Mouse (Mus musculus) thymus, adult 2 months (tissue): ENCODE data around the gene Tmbim6. TPM values are rescaled to one million over a fixed set of nuclear protein-coding genes. Genes with fewer than 3 reads are reported as not detected.
A peak's percentile ranks its signal among the peaks of the same experiment; 100 is the strongest.

ENCODE experiments used
- DNase-seq: peaks from one replicate; pipeline ENCODE4 v3.0.0; 2021
- H3K27ac ChIP-seq: fragments of 200-500 bp; 2 replicates; pipeline ENCODE4 v1.5.1; 2012; ENCODE audit warnings: low read length, control low read depth; ENCODE audit not compliant: control insufficient read depth, insufficient read depth
- H3K27me3 ChIP-seq: fragments of 200-500 bp; 2 replicates; pipeline ENCODE4 v1.6.1; 2012; ENCODE audit warnings: mild to moderate bottlenecking, low read length, moderate library complexity, mixed read lengths; ENCODE audit not compliant: control insufficient read depth, insufficient read depth
- H3K36me3 ChIP-seq: fragments of 200-500 bp; 2 replicates; pipeline ENCODE4 v1.6.1; 2012; ENCODE audit warnings: mild to moderate bottlenecking, low read length, moderate library complexity; ENCODE audit not compliant: control insufficient read depth, insufficient read depth
- H3K4me1 ChIP-seq: fragments of 200-500 bp; replicated peaks from 2 replicates; pipeline ENCODE4 v1.6.1; 2012; ENCODE audit warnings: low read length; ENCODE audit not compliant: control insufficient read depth, insufficient read depth
- H3K4me3 ChIP-seq: fragments of 200-500 bp; 2 replicates; pipeline ENCODE4 v1.5.1; 2012; ENCODE audit warnings: mild to moderate bottlenecking, low read length, control low read depth, moderate library complexity; ENCODE audit not compliant: control insufficient read depth, insufficient read depth
- CTCF ChIP-seq: fragments of 200-500 bp; IDR thresholded peaks from 2 replicates; pipeline ENCODE4 v1.5.1; 2012; ENCODE audit warnings: mild to moderate bottlenecking, control low read depth, low read length, moderate library complexity, borderline replicate concordance; ENCODE audit not compliant: control insufficient read depth, poor library complexity, insufficient read depth; ENCODE audit errors: extremely low read depth
- POLR2A ChIP-seq: fragments of 200-500 bp; IDR thresholded peaks from 2 replicates; pipeline ENCODE4 v1.6.1; 2012; ENCODE audit warnings: mild to moderate bottlenecking, low read length, control low read depth, moderate library complexity; ENCODE audit not compliant: control insufficient read depth, poor library complexity, insufficient read depth; ENCODE audit errors: extremely low read depth
- WGBS: fragments of 180-500 bp; shearing (Covaris S2); methylation state at CpG from one replicate; pipeline ENCODE4 v1.1.7; 2018; 5-methylcytosine and 5-hydroxymethylcytosine counted together
- polyA plus RNA-seq: library from polyadenylated mRNA; depleted of rRNA; stranded (reverse); fragments of >200 nt; gene quantifications from 2 replicates; pipeline ENCODE4 v1.2.3, GENCODE M21; 2012

Tmbim6 gene
- polyA plus RNA-seq, 1 experiment: 818 TPM

DNA sequence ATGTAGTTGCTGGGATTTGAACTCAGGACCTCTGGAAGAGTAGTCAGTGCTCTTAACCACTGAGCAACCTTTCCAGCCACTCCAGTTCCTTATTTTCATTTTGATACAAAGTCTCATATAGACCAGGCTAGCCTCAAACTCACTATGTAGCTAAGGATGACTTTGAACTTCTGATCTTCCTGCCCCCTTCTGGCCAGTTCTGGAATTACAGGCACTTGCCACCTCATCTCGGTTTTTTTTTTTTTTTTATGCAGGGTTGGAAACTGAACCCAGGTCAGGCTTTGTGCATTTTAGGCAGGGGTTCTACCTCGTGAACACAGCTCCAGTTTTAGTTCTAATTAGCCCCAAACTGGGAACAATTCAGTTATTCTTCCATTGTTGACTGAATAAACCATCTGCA is 23.1 kb downstream of the Tmbim6 start:
- Histone ChIP-seq H3K27ac (no peak overlapping the region), H3K36me3 (no peaks in the 10 kb centered on the region), H3K4me3 (no peak overlapping the region), H3K4me1 (peaks cover 9% of the 10 kb centered on the region), H3K27me3 (no peaks in the 10 kb centered on the region)
- DNase-seq: peak; percentile 46
- 5% methylated on average over 2 of the region's 2 CpGs for WGBS
- no peak for TF ChIP-seq CTCF

DNA sequence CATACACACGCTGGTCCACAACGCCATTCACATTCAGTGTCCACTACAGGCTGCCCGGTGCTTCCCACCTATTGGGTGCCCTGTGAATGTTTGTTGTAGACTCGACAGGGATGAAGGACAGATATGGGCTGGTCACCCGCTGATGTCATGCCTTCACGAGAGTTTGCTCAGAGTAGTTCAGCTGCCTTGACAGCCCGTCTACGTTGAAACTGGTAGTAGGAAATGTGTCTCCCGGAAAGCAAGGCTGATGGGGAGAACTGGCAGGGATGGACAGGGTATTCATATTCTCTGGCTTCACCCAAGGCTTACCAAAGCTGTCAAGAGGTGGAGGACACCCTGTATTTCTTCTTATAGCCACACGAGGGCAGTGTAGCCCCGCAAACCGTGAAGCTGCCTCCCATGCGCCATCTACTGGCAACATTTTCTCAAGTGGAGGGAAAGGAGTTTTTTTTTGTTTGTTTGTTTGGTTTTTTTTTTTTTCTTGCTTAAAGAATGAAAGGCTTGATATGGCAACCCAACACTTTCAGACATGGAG is 23.7 kb downstream of the Tmbim6 start:
- no peaks in the 10 kb centered on the region for H3K27me3 ChIP-seq
- H3K4me3 ChIP-seq: no peak overlapping the region
- peak; percentile 79 for DNase-seq
- TF ChIP-seq CTCF: peak; percentile 86; the same call in 1 of the 2 replicates
- no peak for TF ChIP-seq POLR2A
- peaks cover 10% of the 10 kb centered on the region for H3K4me1 ChIP-seq
- WGBS: 19% methylated on average over 13 of the region's 13 CpGs
- H3K27ac ChIP-seq: no peak overlapping the region
- H3K36me3 ChIP-seq: no peaks in the 10 kb centered on the region

GRCm38 (mm10) chr15:99416957-99417356 is 24.3 kb downstream of the Tmbim6 start:
- Histone ChIP-seq H3K4me3 (no peak overlapping the region), H3K27ac (no peak overlapping the region), H3K36me3 (no peaks in the 10 kb centered on the region), H3K27me3 (no peaks in the 10 kb centered on the region), H3K4me1 (peaks cover 10% of the 10 kb centered on the region)
- TF ChIP-seq POLR2A (no peak), CTCF (no peak)
- 37% methylated on average over 4 of the region's 4 CpGs for WGBS
- no peak for DNase-seq

- whole genome bisulfite sequencing: 81% methylated on average over 17 of the region's 17 CpGs
- Histone ChIP-seq H3K4me1 (peaks cover 10% of the 10 kb centered on the region), H3K27me3 (no peaks in the 10 kb centered on the region), H3K4me3 (no peak overlapping the region), H3K27ac (no peak overlapping the region), H3K36me3 (no peaks in the 10 kb centered on the region)
- TF ChIP-seq POLR2A: no peak
- no peak for TF ChIP-seq CTCF
- no peak for DNase-seq
Observed at GRCm38 (mm10) chr15:99417692-99418271, 25.1 kb downstream of the Tmbim6 start.

DNA sequence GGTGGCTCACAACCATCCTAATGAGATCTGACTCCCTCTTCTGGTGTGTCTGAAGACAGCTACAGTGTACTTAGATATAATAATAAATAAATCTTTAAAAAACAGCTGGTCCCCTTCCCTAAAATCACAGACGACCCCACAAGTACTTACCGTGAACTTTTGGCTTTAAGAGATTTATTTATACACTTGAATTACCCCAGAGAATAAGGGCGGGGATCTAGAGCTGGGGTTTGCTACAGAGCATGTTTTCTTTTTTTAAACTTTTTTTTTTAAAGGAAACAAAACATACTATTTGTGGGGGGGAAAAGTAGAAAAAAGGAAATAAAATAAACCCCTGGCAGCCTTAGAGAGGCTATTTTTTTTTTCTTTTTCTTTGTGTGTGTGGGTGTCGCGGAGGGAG is 27.4 kb downstream of the Tmbim6 start:
- no peak for DNase-seq
- 9% methylated on average over 5 of the region's 5 CpGs for WGBS
- Histone ChIP-seq H3K27ac (no peak overlapping the region), H3K4me3 (peak overlapping the region; percentile 16; the same call in 1 of the 2 replicates), H3K36me3 (no peaks in the 10 kb centered on the region), H3K4me1 (peaks cover 10% of the 10 kb centered on the region), H3K27me3 (no peaks in the 10 kb centered on the region)
- no peak for TF ChIP-seq POLR2A
- no peak for TF ChIP-seq CTCF

GRCm38 (mm10) chr15:99420521-99421014 is 27.9 kb downstream of the Tmbim6 start:
- no peaks in the 10 kb centered on the region for H3K27me3 ChIP-seq
- 6% methylated on average over 12 of the region's 12 CpGs for whole genome bisulfite sequencing
- TF ChIP-seq CTCF (no peak), POLR2A (no peak)
- H3K4me1 ChIP-seq: peaks cover 10% of the 10 kb centered on the region
- peak overlapping the region; percentile 16; the same call in 1 of the 2 replicates for H3K4me3 ChIP-seq
- no peaks in the 10 kb centered on the region for H3K36me3 ChIP-seq
- DNase-seq: peak; percentile 28
- peak overlapping the region; percentile 25; the same call in 1 of the 2 replicates for H3K27ac ChIP-seq
